Mouse (Mus musculus) stomach, embryonic 14.5 days (tissue): ENCODE data around the gene Btbd35f12. TPM values are rescaled to one million over a fixed set of nuclear protein-coding genes. Genes with fewer than 3 reads are reported as not detected.
"Not testable (repeated sequence)": the region's sequence is repeated elsewhere in the genome, so short reads cannot be mapped to it uniquely, and the experiment has no call there.

ENCODE experiments used
- ATAC-seq: fragments of 200-750 bp; cut with Nextera tagmentation; 2 replicates; pipeline ENCODE4 v1.8.0; 2017; ENCODE audit warnings: low read depth, moderate TSS enrichment; ENCODE audit not compliant: insufficient number of reproducible peaks, insufficient read depth, low FRiP score
- H3K27ac ChIP-seq: fragments of 300-500 bp; sonication (generic); 2 replicates; pipeline ENCODE4 v1.5.1; 2014; ENCODE audit warnings: mild to moderate bottlenecking, low read length, moderate library complexity, mixed read lengths
- H3K27me3 ChIP-seq: fragments of 300-500 bp; sonication (generic); 2 replicates; pipeline ENCODE4 v1.6.1; 2014; ENCODE audit warnings: low read length, control low read depth, mixed read lengths; ENCODE audit not compliant: control insufficient read depth, insufficient read depth
- H3K36me3 ChIP-seq: fragments of 300-500 bp; sonication (generic); 2 replicates; pipeline ENCODE4 v1.6.1; 2014; ENCODE audit warnings: mild to moderate bottlenecking, control low read depth, low read length, moderate library complexity, mixed read lengths; ENCODE audit not compliant: control insufficient read depth, insufficient read depth
- H3K4me1 ChIP-seq: fragments of 300-500 bp; sonication (generic); 2 replicates; pipeline ENCODE4 v1.6.1; 2014; ENCODE audit warnings: low read length, control low read depth, mixed read lengths; ENCODE audit not compliant: control insufficient read depth, insufficient read depth
- H3K4me2 ChIP-seq: fragments of 300-500 bp; sonication (generic); replicated peaks from 2 replicates; pipeline ENCODE4 v1.6.1; 2014; ENCODE audit warnings: low read depth, low read length, control low read depth
- H3K4me3 ChIP-seq: fragments of 300-500 bp; sonication (generic); 2 replicates; pipeline ENCODE4 v1.5.1; 2014; ENCODE audit warnings: low read depth, low read length, control low read depth
- H3K9ac ChIP-seq: fragments of 300-500 bp; sonication (generic); replicated peaks from 2 replicates; pipeline ENCODE4 v1.6.1; 2014; ENCODE audit warnings: low read depth, mild to moderate bottlenecking, control low read depth, low read length, moderate library complexity, mixed read lengths
- H3K9me3 ChIP-seq: fragments of 300-500 bp; sonication (generic); 2 replicates; pipeline ENCODE4 v1.6.1; 2016; ENCODE audit warnings: low read depth, low read length, control low read depth; ENCODE audit not compliant: control insufficient read depth
- WGBS: fragments of 180-500 bp; shearing (Covaris S2); extraction: QIAGEN DNeasy Blood & Tissue Kit; methylation state at CpG from one replicate; pipeline ENCODE4 v1.1.7; 2014; 5-methylcytosine and 5-hydroxymethylcytosine counted together
- polyA plus RNA-seq: library from polyadenylated mRNA; unstranded; fragments of >200 nt; fragmentation: Nextera tagmentation; extraction: Ambion mirVana; gene quantifications from 2 replicates; pipeline ENCODE4 v1.2.1, GENCODE M21; 2014

Btbd35f12 gene
- polyA plus RNA-seq, result not detected in 2 replicates

- H3K9me3 ChIP-seq, H3K36me3 ChIP-seq, H3K27me3 ChIP-seq, H3K4me2 ChIP-seq, ATAC-seq, H3K4me1 ChIP-seq, H3K27ac ChIP-seq, H3K9ac ChIP-seq, H3K4me3 ChIP-seq: not testable (repeated sequence)
- WGBS, result no CpG with 5 or more reads among the region's 3 CpGs
Observed at GRCm38 (mm10) chrX:33313079-33313478, at the start of gene Btbd35f12. TSS of gene Btbd35f12 (plus strand) at chrX:33313379.

- WGBS, result 80% methylated on average over 2 of the region's 2 CpGs
- not testable (repeated sequence) for H3K4me3 ChIP-seq, H3K9me3 ChIP-seq, H3K27ac ChIP-seq, H3K27me3 ChIP-seq, H3K9ac ChIP-seq, H3K4me2 ChIP-seq, H3K4me1 ChIP-seq, ATAC-seq, H3K36me3 ChIP-seq
Observed at GRCm38 (mm10) chrX:33353254-33353653, 40.1 kb downstream of the Btbd35f12 start.

Other genes with a start within 250 kb of the Btbd35f12 start
- not detected in 2 replicates for gene Spin2-ps6, start 78.5 kb upstream of the Btbd35f12 start, polyA plus RNA-seq